Mouse (Mus musculus): ENCODE measurements around the gene Hoxb13. TPM values are rescaled to one million over a fixed set of nuclear protein-coding genes. Genes with fewer than 3 reads are reported as not detected.

Gene Hoxb13
- total RNA-seq (2012; rRNA removed) (12.1 and 13.8 TPM in 2 replicates), polyA plus RNA-seq (2012; ENCODE audit: insufficient read depth in 1 of 2, insufficient read length in 2 of 2, low read depth in 1 of 2, low replicate concordance in 2 of 2, missing spikeins in 1 of 2) (10 to 100 TPM in 1 of 2 experiments, not detected in 1; 16.7 TPM)

- H3K4me3 ChIP-seq (ENCODE audit: control insufficient read depth in 1 of 2, insufficient read depth in 1 of 2, low read depth in 2 of 2, low read length in 2 of 2) = peak within 1 kb of the TSS; percentile 70 to 90
- peaks cover 5 to 6% of the 10 kb centered on the region in 2 experiments for H3K27me3 ChIP-seq (ENCODE audit: control insufficient read depth in 1 of 2, insufficient read depth in 2 of 2, low read length in 2 of 2)
- H3K79me2 ChIP-seq (ENCODE audit: control insufficient read depth, insufficient read depth, low read length, poor library complexity) = peaks cover 6% of the 10 kb centered on the region
- H3K4me1 ChIP-seq (ENCODE audit: control insufficient read depth in 1 of 2, insufficient read depth in 2 of 2, low read length in 2 of 2) = peaks cover 7 to 14% of the 10 kb centered on the region in 2 experiments
- DNase-seq (ENCODE audit: low read depth, low spot score) = peak; percentile 96
- H3K27ac ChIP-seq (ENCODE audit: control insufficient read depth, low read depth, low read length) = peak within 1 kb of the TSS; percentile 78
- peaks cover 0 to 8% of the 10 kb centered on the region in 2 experiments; a peak in 2 of 4 replicates for H3K36me3 ChIP-seq (ENCODE audit: control insufficient read depth in 1 of 2, insufficient read depth in 2 of 2, low read length in 2 of 2)
- no peaks in the 10 kb centered on the region for H3K9me3 ChIP-seq (replicated peaks; ENCODE audit: insufficient read depth, low read length)
- peak within 1 kb of the TSS; percentile 79 for H3K9ac ChIP-seq (ENCODE audit: control insufficient read depth, low read depth, low read length, poor library complexity, severe bottlenecking)
- TF ChIP-seq KAT2A (conservative IDR thresholded peaks at IDR 0.05; ENCODE audit: low read depth, low read length) = no peak
- peak; percentile 51; the same call in 1 of the 2 replicates for TF ChIP-seq MAZ (IDR thresholded peaks at IDR 0.05; ENCODE audit: low read depth, low read length)
- TF ChIP-seq GATA1 (IDR thresholded peaks at IDR 0.05; ENCODE audit: low read depth, low read length) = no peak
- no peak for TF ChIP-seq RAD21 (IDR thresholded peaks at IDR 0.05; ENCODE audit: low read depth, low read length)
- TF ChIP-seq BHLHE40 (IDR thresholded peaks at IDR 0.05; ENCODE audit: borderline replicate concordance, low read depth, low read length) = peak; percentile 40; the same call in 1 of the 2 replicates
- peak; percentile 26; the same call in 1 of the 2 replicates for TF ChIP-seq ELF1 (IDR thresholded peaks at IDR 0.05; ENCODE audit: low read depth, low read length)
- TF ChIP-seq MYC (IDR thresholded peaks at IDR 0.05; ENCODE audit: low read depth, low read length) = no peak
- TF ChIP-seq CHD2 (IDR thresholded peaks at IDR 0.05; ENCODE audit: low read length) = no peak
- TF ChIP-seq USF1 (IDR thresholded peaks at IDR 0.05; ENCODE audit: low read depth, low read length) = no peak
- peak; percentile 97 for TF ChIP-seq JUND (IDR thresholded peaks at IDR 0.05; ENCODE audit: low read depth, low read length)
- no peak for TF ChIP-seq ZC3H11A (IDR thresholded peaks at IDR 0.05; ENCODE audit: low read depth, low read length)
- no peak for TF ChIP-seq ZKSCAN1 (IDR thresholded peaks at IDR 0.05; ENCODE audit: low read depth, low read length)
- TF ChIP-seq MYB (IDR thresholded peaks at IDR 0.05; ENCODE audit: low read depth, low read length) = no peak
- no peak for TF ChIP-seq UBTF (IDR thresholded peaks at IDR 0.05; ENCODE audit: borderline replicate concordance, insufficient read depth, low read depth, low read length)
- no peak for TF ChIP-seq ZNF384 (IDR thresholded peaks at IDR 0.05; ENCODE audit: low read depth, low read length)
- TF ChIP-seq SIN3A (IDR thresholded peaks at IDR 0.05; ENCODE audit: low read length) = peak; percentile 76; the same call in 1 of the 2 replicates
- TF ChIP-seq USF2 (IDR thresholded peaks at IDR 0.05; ENCODE audit: borderline replicate concordance in 1 of 2, insufficient read depth in 1 of 2, low read depth in 1 of 2, low read length in 2 of 2) = no peak
- no peak; the same call in 1 of the 2 replicates for TF ChIP-seq MAX (IDR thresholded peaks at IDR 0.05; ENCODE audit: low read length)
- 0 out of 2 replicates have a peak, but pooled peaks have one; percentile 33 for TF ChIP-seq ETS1 (IDR thresholded peaks at IDR 0.05; ENCODE audit: low read depth, low read length)
- peak; percentile 11; the same call in 1 of the 2 replicates for TF ChIP-seq TCF12 (IDR thresholded peaks at IDR 0.05; ENCODE audit: low read depth, low read length)
- peak; percentile 43; the same call in 1 of the 2 replicates for TF ChIP-seq NRF1 (IDR thresholded peaks at IDR 0.05; ENCODE audit: insufficient read depth, low read depth, low read length, poor library complexity, severe bottlenecking)
- TF ChIP-seq MAFK (IDR thresholded peaks at IDR 0.05; ENCODE audit: borderline replicate concordance, low read depth, low read length) = no peak
- TF ChIP-seq RCOR1 (IDR thresholded peaks at IDR 0.05; ENCODE audit: low read depth, low read length) = 0 out of 2 replicates have a peak, but pooled peaks have one; percentile 7
- no peak for TF ChIP-seq E2F4 (IDR thresholded peaks at IDR 0.05; ENCODE audit: borderline replicate concordance, low read depth, low read length)
- TF ChIP-seq MXI1 (IDR thresholded peaks at IDR 0.05; ENCODE audit: low read depth, low read length) = peak; percentile 61
- peak; percentile 51 for TF ChIP-seq HCFC1 (IDR thresholded peaks at IDR 0.05; ENCODE audit: low read depth, low read length)
- TF ChIP-seq POLR2A (IDR thresholded peaks at IDR 0.05; ENCODE audit: control insufficient read depth in 1 of 2, insufficient read depth in 1 of 2, low read depth in 1 of 2, low read length in 2 of 2, poor library complexity in 1 of 2) = peak; percentile 18 to 78; a peak in 2 of 4 replicates
- TF ChIP-seq GABPA (IDR thresholded peaks at IDR 0.05; ENCODE audit: low read depth, low read length) = no peak
- no peak for TF ChIP-seq POLR2AphosphoS5 (IDR thresholded peaks at IDR 0.05; ENCODE audit: borderline replicate concordance, low read depth, low read length)
- TF ChIP-seq CHD1 (IDR thresholded peaks at IDR 0.05; ENCODE audit: low read depth, low read length) = 0 out of 2 replicates have a peak, but pooled peaks have one; percentile 39
- TF ChIP-seq TAL1 (IDR thresholded peaks at IDR 0.05; ENCODE audit: low read length) = no peak
- no peak for TF ChIP-seq MEF2A (IDR thresholded peaks at IDR 0.05; ENCODE audit: extremely low read depth, insufficient replicate concordance, low read depth, low read length, poor library complexity, severe bottlenecking)
- peak; percentile 70; the same call in 1 of the 2 replicates for TF ChIP-seq ZMIZ1 (IDR thresholded peaks at IDR 0.05; ENCODE audit: low read depth, low read length)
These were observed at the start of gene Hoxb13 for GRCm38 (mm10) chr11:96193521-96194400. Gene Hoxb13, plus strand, starts transcription at chr11:96194316.

Data from MEL (cell line).